Mouse (Mus musculus) stomach, postnatal 0 days (tissue): ENCODE data around the gene Hmga2. TPM values are rescaled to one million over a fixed set of nuclear protein-coding genes. Genes with fewer than 3 reads are reported as not detected.
A peak's percentile ranks its signal among the peaks of the same experiment; 100 is the strongest.

Experiments used
- ATAC-seq: fragments of 200-750 bp; cut with Nextera tagmentation; 2 replicates; pipeline ENCODE4 v1.8.0; 2017; ENCODE audit not compliant: low FRiP score, low TSS enrichment
- DNase-seq: peaks from one replicate; pipeline ENCODE4 v3.0.0-alpha.2; 2016; ENCODE audit warnings: low spot score
- H3K27ac ChIP-seq: fragments of 300-500 bp; sonication (generic); replicated peaks from 2 replicates; pipeline ENCODE4 v1.5.1; 2014; ENCODE audit warnings: mild to moderate bottlenecking, control low read depth
- H3K27me3 ChIP-seq: fragments of 300-500 bp; sonication (generic); 2 replicates; pipeline ENCODE4 v1.6.1; 2014; ENCODE audit warnings: low read length; ENCODE audit not compliant: control insufficient read depth, insufficient read depth
- H3K36me3 ChIP-seq: fragments of 300-500 bp; sonication (generic); 2 replicates; pipeline ENCODE4 v1.6.1; 2014; ENCODE audit warnings: low read length, mixed read lengths; ENCODE audit not compliant: control insufficient read depth, insufficient read depth
- H3K4me1 ChIP-seq: fragments of 300-500 bp; sonication (generic); replicated peaks from 2 replicates; pipeline ENCODE4 v1.6.1; 2014; ENCODE audit warnings: antibody characterized with exemption; ENCODE audit not compliant: control insufficient read depth, insufficient read depth
- H3K4me2 ChIP-seq: fragments of 300-500 bp; sonication (generic); replicated peaks from 2 replicates; pipeline ENCODE4 v1.6.1; 2014; ENCODE audit warnings: low read depth, mild to moderate bottlenecking, control low read depth, moderate library complexity
- H3K4me3 ChIP-seq: fragments of 300-500 bp; sonication (generic); 2 replicates; pipeline ENCODE4 v1.5.1; 2014; ENCODE audit warnings: low read depth, low read length, control low read depth
- H3K9ac ChIP-seq: fragments of 300-500 bp; sonication (generic); 2 replicates; pipeline ENCODE4 v1.6.1; 2014; ENCODE audit warnings: mild to moderate bottlenecking, low read length, control low read depth, mixed read lengths
- H3K9me3 ChIP-seq: fragments of 300-500 bp; sonication (generic); 2 replicates; pipeline ENCODE4 v1.6.1; 2016; ENCODE audit warnings: low read length; ENCODE audit not compliant: control insufficient read depth
- CTCF ChIP-seq: IDR thresholded peaks from 2 replicates; pipeline ENCODE4 v1.5.1; 2016; ENCODE audit warnings: antibody characterized with exemption, low read depth, mild to moderate bottlenecking, moderate library complexity
- EP300 ChIP-seq: optimal IDR thresholded peaks from 2 replicates; pipeline ENCODE3; 2016; ENCODE audit warnings: antibody characterized with exemption
- WGBS: fragments of 180-500 bp; shearing (Covaris S2); extraction: QIAGEN DNeasy Blood & Tissue Kit; methylation state at CpG from one replicate; pipeline ENCODE4 v1.1.7; 2014; 5-methylcytosine and 5-hydroxymethylcytosine counted together
- polyA plus RNA-seq: library from polyadenylated mRNA; unstranded; fragments of >200 nt; fragmentation: Nextera tagmentation; extraction: Ambion mirVana; gene quantifications from 2 replicates; pipeline ENCODE4 v1.2.1, GENCODE M21; 2015

Gene Hmga2
- polyA plus RNA-seq, 1 experiment from 2014 or later: 3.6 TPM

GRCm38 (mm10) chr10:120432731-120433462, 43.4 kb downstream of the Hmga2 start:
- peaks cover 7% of the 10 kb centered on the region; the same call in 1 of the 2 replicates for H3K4me1 ChIP-seq
- no peak overlapping the region for H3K4me2 ChIP-seq
- no peaks in the 10 kb centered on the region for H3K27me3 ChIP-seq
- no peak overlapping the region for H3K4me3 ChIP-seq
- H3K27ac ChIP-seq: peak overlapping the region; percentile 35; the same call in 1 of the 2 replicates
- TF ChIP-seq CTCF: no peak
- TF ChIP-seq EP300: no peak
- peak; percentile 53; the same call in 1 of the 2 replicates for ATAC-seq
- H3K9me3 ChIP-seq: no peaks in the 10 kb centered on the region
- no peak overlapping the region for H3K9ac ChIP-seq
- DNase-seq: peak; percentile 28
- no peaks in the 10 kb centered on the region for H3K36me3 ChIP-seq
- 13% methylated on average over 9 of the region's 9 CpGs for WGBS

GRCm38 (mm10) chr10:120432081-120432480, 44.2 kb downstream of the Hmga2 start:
- H3K9ac ChIP-seq: no peak overlapping the region
- WGBS: 63% methylated on average over 9 of the region's 9 CpGs
- H3K36me3 ChIP-seq: no peaks in the 10 kb centered on the region
- no peak for DNase-seq
- no peak overlapping the region for H3K27ac ChIP-seq
- no peaks in the 10 kb centered on the region for H3K9me3 ChIP-seq
- TF ChIP-seq CTCF (no peak), EP300 (no peak)
- no peak overlapping the region for H3K4me3 ChIP-seq
- peaks cover 7% of the 10 kb centered on the region; the same call in 1 of the 2 replicates for H3K4me1 ChIP-seq
- H3K4me2 ChIP-seq: no peak overlapping the region
- no peaks in the 10 kb centered on the region for H3K27me3 ChIP-seq
- ATAC-seq: no peak; the same call in 1 of the 2 replicates

- Histone ChIP-seq H3K27ac (no peak overlapping the region), H3K9me3 (no peaks in the 10 kb centered on the region), H3K36me3 (no peaks in the 10 kb centered on the region), H3K27me3 (no peaks in the 10 kb centered on the region), H3K4me3 (no peak overlapping the region), H3K4me2 (no peak overlapping the region), H3K4me1 (peaks cover 7% of the 10 kb centered on the region; the same call in 1 of the 2 replicates), H3K9ac (no peak overlapping the region)
- 31% methylated on average over 2 of the region's 2 CpGs for WGBS
- TF ChIP-seq CTCF: peak; percentile 83
- TF ChIP-seq EP300: no peak
- DNase-seq: peak; percentile 70
- 0 out of 2 replicates have a peak, but pooled peaks have one; percentile 45 for ATAC-seq
These were observed 44.8 kb downstream of the Hmga2 start for GRCm38 (mm10) chr10:120431435-120431834.

GRCm38 (mm10) chr10:120430422-120430821, 45.8 kb downstream of the Hmga2 start:
- Histone ChIP-seq H3K27ac (no peak overlapping the region), H3K4me1 (peaks cover 7% of the 10 kb centered on the region; the same call in 1 of the 2 replicates), H3K9ac (no peak overlapping the region), H3K4me3 (no peak overlapping the region), H3K27me3 (no peaks in the 10 kb centered on the region), H3K9me3 (no peaks in the 10 kb centered on the region), H3K36me3 (no peaks in the 10 kb centered on the region), H3K4me2 (0 out of 2 replicates have a peak overlapping the region, but pooled peaks have one; percentile 1)
- no peak for TF ChIP-seq EP300
- TF ChIP-seq CTCF: no peak
- no peak for ATAC-seq
- 43% methylated on average over 7 of the region's 7 CpGs for WGBS
- no peak for DNase-seq

GRCm38 (mm10) chr10:120429758-120430259, 46.5 kb downstream of the Hmga2 start:
- no peak overlapping the region for H3K4me2 ChIP-seq
- no peak for DNase-seq

GRCm38 (mm10) chr10:120429199-120429551, 47.1 kb downstream of the Hmga2 start:
- H3K27me3 ChIP-seq: no peaks in the 10 kb centered on the region
- ATAC-seq (peak; percentile 11; the same call in 1 of the 2 replicates), DNase-seq (no peak)
- no peaks in the 10 kb centered on the region for H3K36me3 ChIP-seq
- 61% methylated on average over 10 of the region's 10 CpGs for WGBS
- peak overlapping the region; percentile 61 for H3K4me2 ChIP-seq
- H3K9me3 ChIP-seq: no peaks in the 10 kb centered on the region
- H3K27ac ChIP-seq: peak overlapping the region; percentile 78
- no peak overlapping the region for H3K9ac ChIP-seq
- H3K4me1 ChIP-seq: peaks cover 7% of the 10 kb centered on the region; the same call in 1 of the 2 replicates
- peak overlapping the region; percentile 29 for H3K4me3 ChIP-seq
- TF ChIP-seq EP300 (no peak), CTCF (no peak)

More at GRCm38 (mm10) chr10:120429758-120430259, 46.5 kb downstream of the Hmga2 start:
- Histone ChIP-seq H3K27me3 (no peaks in the 10 kb centered on the region), H3K27ac (no peak overlapping the region), H3K9ac (no peak overlapping the region), H3K4me3 (no peak overlapping the region), H3K36me3 (no peaks in the 10 kb centered on the region), H3K9me3 (no peaks in the 10 kb centered on the region), H3K4me1 (peaks cover 7% of the 10 kb centered on the region; the same call in 1 of the 2 replicates)
- TF ChIP-seq EP300: no peak
- no peak for TF ChIP-seq CTCF
- WGBS: 52% methylated on average over 5 of the region's 5 CpGs
- no peak for ATAC-seq
